Mouse (Mus musculus): Measurements from ENCODE around the gene Gm36864.

DNA sequence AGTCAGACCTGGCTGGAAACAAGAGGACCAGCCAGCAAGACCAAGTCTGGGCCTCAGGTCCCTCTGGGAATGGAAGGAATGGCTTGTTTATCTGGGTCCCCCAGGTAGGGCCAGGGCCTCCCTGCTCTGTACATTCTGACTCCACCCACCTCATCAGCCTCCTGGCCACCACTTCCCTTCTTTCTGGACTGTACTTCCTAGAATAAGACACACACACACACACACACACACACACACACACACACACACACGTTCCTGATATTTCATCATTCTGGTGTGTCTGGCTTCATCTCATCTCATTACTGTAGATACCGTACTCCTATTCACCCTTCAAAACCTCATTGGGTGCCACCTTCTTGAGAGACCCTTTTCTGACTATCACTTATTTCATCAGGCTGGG lies 33.4 kb downstream of the Gm36864 start:
- TF ChIP-seq CTCF (IDR thresholded peaks at IDR 0.05; ENCODE audit: low read depth, low read length) (no peak), POLR2A (IDR thresholded peaks at IDR 0.05; ENCODE audit: extremely low read depth, insufficient read depth, low read length) (no peak)

Data from liver, adult 2 months (tissue).